Mouse (Mus musculus) bone marrow, adult 2 months (tissue): ENCODE results near the gene Ttc3.

Source experiments
- CTCF ChIP-seq: fragments of 200-500 bp; IDR thresholded peaks from 2 replicates; pipeline ENCODE4 v1.5.1; 2011; ENCODE audit warnings: low read length, control low read depth; ENCODE audit not compliant: control insufficient read depth, insufficient read depth
- POLR2A ChIP-seq: fragments of 200-500 bp; IDR thresholded peaks from 2 replicates; pipeline ENCODE4 v1.6.1; 2011; ENCODE audit warnings: low read depth, mild to moderate bottlenecking, control low read depth, low read length, borderline replicate concordance; ENCODE audit not compliant: control insufficient read depth

- TF ChIP-seq POLR2A (no peak), CTCF (no peak)
These were observed 6.6 kb upstream of the Ttc3 start for GRCm38 (mm10) chr16:94363814-94364213.
